Mouse (Mus musculus) midbrain, embryonic 13.5 days (tissue): ENCODE results near the gene Hpn. TPM values are rescaled to one million over a fixed set of nuclear protein-coding genes. Genes with fewer than 3 reads are reported as not detected.

ENCODE experiments used
- ATAC-seq: fragments of 200-750 bp; cut with Nextera tagmentation; 2 replicates; pipeline ENCODE4 v1.8.0; 2017; ENCODE audit warnings: mild to moderate bottlenecking, moderate TSS enrichment, moderate library complexity
- H3K27ac ChIP-seq: fragments of 300-500 bp; sonication (generic); 2 replicates; pipeline ENCODE4 v1.5.1; 2015; ENCODE audit warnings: inconsistent platforms, mild to moderate bottlenecking, moderate library complexity
- H3K27me3 ChIP-seq: fragments of 300-500 bp; sonication (generic); 2 replicates; pipeline ENCODE4 v1.6.1; 2015; ENCODE audit warnings: mild to moderate bottlenecking, inconsistent platforms
- H3K36me3 ChIP-seq: fragments of 300-500 bp; sonication (generic); 2 replicates; pipeline ENCODE4 v1.6.1; 2015; ENCODE audit warnings: mild to moderate bottlenecking, inconsistent platforms
- H3K4me1 ChIP-seq: fragments of 300-500 bp; sonication (generic); replicated peaks from 2 replicates; pipeline ENCODE4 v1.6.1; 2015; ENCODE audit warnings: inconsistent platforms
- H3K4me2 ChIP-seq: fragments of 300-500 bp; sonication (generic); replicated peaks from 2 replicates; pipeline ENCODE4 v1.6.1; 2015; ENCODE audit warnings: moderate library complexity, mild to moderate bottlenecking, inconsistent platforms
- H3K4me3 ChIP-seq: fragments of 300-500 bp; sonication (generic); replicated peaks from 2 replicates; pipeline ENCODE4 v1.5.1; 2015; ENCODE audit warnings: mild to moderate bottlenecking, inconsistent platforms
- H3K9ac ChIP-seq: fragments of 300-500 bp; sonication (generic); replicated peaks from 2 replicates; pipeline ENCODE4 v1.6.1; 2015; ENCODE audit warnings: mild to moderate bottlenecking, inconsistent platforms
- H3K9me3 ChIP-seq: fragments of 300-500 bp; sonication (generic); 2 replicates; pipeline ENCODE4 v1.6.1; 2016; ENCODE audit warnings: mild to moderate bottlenecking, inconsistent platforms
- WGBS: fragments of 180-500 bp; shearing (Covaris S2); methylation state at CpG from one replicate; pipeline ENCODE4 v1.1.7; 2015; 5-methylcytosine and 5-hydroxymethylcytosine counted together
- polyA plus RNA-seq: library from polyadenylated mRNA; unstranded; fragments of >200 nt; fragmentation: Nextera tagmentation; extraction: Ambion mirVana; gene quantifications from 2 replicates; pipeline ENCODE4 v1.2.1, GENCODE M21; 2015

The Hpn gene
- polyA plus RNA-seq, 1 experiment from 2014 or later, result 0.59 TPM

- Histone ChIP-seq H3K4me1 (no peaks in the 10 kb centered on the region), H3K36me3 (no peaks in the 10 kb centered on the region), H3K27ac (no peak overlapping the region), H3K4me2 (no peak overlapping the region), H3K4me3 (no peak overlapping the region), H3K9me3 (no peaks in the 10 kb centered on the region), H3K27me3 (no peaks in the 10 kb centered on the region), H3K9ac (no peak overlapping the region)
- ATAC-seq, result 0 out of 2 replicates have a peak, but pooled peaks have one; percentile 37
- WGBS, result 73% methylated on average over 7 of the region's 7 CpGs
These were observed 40.9 kb downstream of the Hpn start for GRCm38 (mm10) chr7:31074061-31074712.

GRCm38 (mm10) chr7:31073546-31073945, 41.5 kb downstream of the Hpn start:
- Histone ChIP-seq H3K27ac (no peak overlapping the region), H3K4me1 (no peaks in the 10 kb centered on the region), H3K36me3 (no peaks in the 10 kb centered on the region), H3K9ac (no peak overlapping the region), H3K9me3 (no peaks in the 10 kb centered on the region), H3K27me3 (no peaks in the 10 kb centered on the region), H3K4me2 (no peak overlapping the region), H3K4me3 (no peak overlapping the region)
- no peak for ATAC-seq

DNA sequence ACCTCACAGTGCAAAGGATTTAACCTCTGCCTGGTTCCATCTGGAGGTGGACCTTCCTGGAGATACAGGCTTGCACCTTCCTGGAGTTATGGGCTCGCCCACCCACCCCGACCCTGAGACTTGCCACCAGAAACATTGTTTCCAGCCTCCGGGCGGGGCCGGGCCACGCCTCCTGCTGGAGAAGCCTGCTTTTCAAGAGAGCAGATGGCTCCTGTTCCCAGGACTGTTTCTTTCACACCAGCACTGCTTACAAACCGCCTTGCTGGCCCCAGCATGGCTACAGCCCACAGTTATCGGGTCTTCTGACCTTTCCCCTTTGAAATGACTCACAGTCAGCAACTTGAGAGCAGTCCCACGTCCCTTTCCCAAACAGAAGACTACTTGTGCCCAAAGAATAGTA, 42.8 kb downstream of the Hpn start:
- Histone ChIP-seq H3K36me3 (no peaks in the 10 kb centered on the region), H3K4me2 (no peak overlapping the region), H3K4me1 (no peaks in the 10 kb centered on the region), H3K9ac (no peak overlapping the region), H3K9me3 (no peaks in the 10 kb centered on the region), H3K27ac (no peak overlapping the region), H3K4me3 (no peak overlapping the region), H3K27me3 (no peaks in the 10 kb centered on the region)
- ATAC-seq, result no peak
- 51% methylated on average over 9 of the region's 9 CpGs for WGBS

GRCm38 (mm10) chr7:31070324-31070723, 44.8 kb downstream of the Hpn start:
- no peak overlapping the region for H3K4me3 ChIP-seq
- no peak for ATAC-seq
- H3K4me2 ChIP-seq, result no peak overlapping the region
- H3K27me3 ChIP-seq, result no peaks in the 10 kb centered on the region
- H3K27ac ChIP-seq, result no peak overlapping the region
- no peaks in the 10 kb centered on the region for H3K36me3 ChIP-seq
- H3K9me3 ChIP-seq, result no peaks in the 10 kb centered on the region
- no peak overlapping the region for H3K9ac ChIP-seq
- no peaks in the 10 kb centered on the region for H3K4me1 ChIP-seq
- 87% methylated on average over 6 of the region's 6 CpGs for WGBS

DNA sequence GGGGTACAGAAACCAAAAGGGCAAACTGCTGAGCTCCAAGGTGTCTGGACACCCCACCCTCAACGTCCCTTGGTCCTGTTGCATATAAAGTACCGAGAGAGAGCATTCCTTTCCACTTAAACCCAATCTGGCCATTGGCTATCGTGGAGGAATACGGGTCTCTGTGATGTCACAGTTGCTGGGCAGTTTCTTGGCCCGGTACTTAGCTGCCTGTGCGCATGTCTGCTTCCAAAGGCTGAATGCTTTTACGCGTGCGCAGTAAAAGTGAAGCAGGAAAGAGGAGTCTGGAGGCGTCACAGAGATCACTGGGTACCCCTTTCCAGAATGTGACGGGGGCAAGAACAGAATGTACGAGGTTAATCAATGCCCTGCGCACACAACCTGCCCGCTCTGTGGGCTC, 45.6 kb downstream of the Hpn start:
- no peak overlapping the region for H3K4me2 ChIP-seq
- no peaks in the 10 kb centered on the region for H3K36me3 ChIP-seq
- no peak overlapping the region for H3K27ac ChIP-seq
- WGBS, result 87% methylated on average over 14 of the region's 14 CpGs
- H3K4me3 ChIP-seq, result no peak overlapping the region
- no peaks in the 10 kb centered on the region for H3K9me3 ChIP-seq
- ATAC-seq, result no peak
- H3K9ac ChIP-seq, result no peak overlapping the region
- H3K4me1 ChIP-seq, result no peaks in the 10 kb centered on the region
- H3K27me3 ChIP-seq, result no peaks in the 10 kb centered on the region

DNA sequence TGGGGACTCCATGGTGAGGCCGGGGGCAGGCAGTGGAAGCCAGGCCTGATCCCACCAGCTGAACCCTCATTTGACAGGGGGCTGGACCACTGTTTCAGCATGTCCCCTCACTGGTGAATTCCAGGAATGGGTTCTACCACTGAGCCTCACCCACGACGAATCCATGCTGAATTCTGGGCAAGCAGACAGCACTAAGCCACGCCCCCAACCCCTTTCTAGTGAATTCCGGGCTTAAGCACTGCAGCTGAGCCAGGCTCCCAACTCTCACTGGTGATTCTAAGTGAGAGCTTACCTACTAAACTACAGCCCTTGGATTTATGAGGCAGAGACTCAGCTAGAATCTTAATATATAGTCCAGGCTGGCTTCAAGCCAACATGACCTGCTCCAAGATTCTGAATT, 47.3 kb downstream of the Hpn start:
- Histone ChIP-seq H3K27ac (no peak overlapping the region), H3K9ac (no peak overlapping the region), H3K9me3 (no peaks in the 10 kb centered on the region), H3K4me1 (no peaks in the 10 kb centered on the region), H3K4me2 (no peak overlapping the region), H3K36me3 (no peaks in the 10 kb centered on the region), H3K4me3 (no peak overlapping the region), H3K27me3 (no peaks in the 10 kb centered on the region)
- ATAC-seq, result no peak
- 49% methylated on average over 5 of the region's 5 CpGs for WGBS

DNA sequence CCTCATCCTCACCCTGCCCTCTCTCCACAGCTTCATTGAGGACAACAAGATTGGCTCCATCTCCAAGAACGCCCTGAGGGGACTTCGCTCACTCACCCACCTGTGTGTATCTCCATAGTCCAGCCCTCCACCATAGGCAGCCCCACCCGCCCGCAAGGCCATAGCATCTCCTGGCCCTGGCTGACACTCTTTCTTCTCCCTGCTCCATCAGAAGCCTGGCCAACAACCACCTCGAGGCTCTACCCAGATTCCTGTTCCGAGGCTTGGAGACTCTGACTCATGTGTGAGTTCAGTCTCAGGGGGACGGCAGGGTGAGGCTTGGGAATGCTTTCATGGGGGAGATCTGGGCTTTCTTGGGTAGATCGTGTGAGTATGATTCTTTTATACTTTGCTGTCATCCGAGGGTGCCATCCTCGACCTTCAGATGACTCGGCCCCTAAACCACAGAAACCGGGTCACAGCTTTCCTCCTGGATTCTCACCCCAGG, 52.0 kb downstream of the Hpn start:
- H3K36me3 ChIP-seq, result no peaks in the 10 kb centered on the region
- no peak for ATAC-seq
- H3K27me3 ChIP-seq, result no peaks in the 10 kb centered on the region
- H3K4me3 ChIP-seq, result no peak overlapping the region
- WGBS, result 91% methylated on average over 12 of the region's 12 CpGs
- no peak overlapping the region for H3K4me2 ChIP-seq
- no peaks in the 10 kb centered on the region for H3K9me3 ChIP-seq
- H3K4me1 ChIP-seq, result no peaks in the 10 kb centered on the region
- no peak overlapping the region for H3K9ac ChIP-seq
- H3K27ac ChIP-seq, result no peak overlapping the region

DNA sequence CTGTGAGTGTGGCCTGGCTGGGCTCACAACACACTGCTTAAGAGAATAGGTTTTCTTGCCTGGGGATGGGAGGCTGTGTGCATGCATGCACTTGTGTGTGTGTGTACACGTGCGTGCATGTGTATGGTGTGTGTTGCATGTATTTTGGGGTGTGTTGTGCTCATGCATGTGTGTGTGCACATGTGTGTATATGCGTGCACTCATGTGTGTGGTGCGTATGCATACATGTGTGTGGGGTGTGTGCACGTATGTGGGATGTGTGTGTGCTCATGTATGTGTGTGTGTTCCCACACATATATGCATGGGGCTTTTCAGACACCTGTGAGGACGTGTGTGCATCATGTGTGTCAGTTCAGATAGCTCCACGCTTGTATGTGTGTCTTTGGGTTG, 54.5 kb downstream of the Hpn start:
- ATAC-seq, result no peak
- Histone ChIP-seq H3K27me3 (no peaks in the 10 kb centered on the region), H3K9me3 (no peaks in the 10 kb centered on the region), H3K27ac (no peak overlapping the region), H3K4me1 (peaks cover under 1% of the 10 kb centered on the region; the same call in 1 of the 2 replicates), H3K9ac (no peak overlapping the region), H3K4me2 (no peak overlapping the region), H3K4me3 (no peak overlapping the region), H3K36me3 (no peaks in the 10 kb centered on the region)
- WGBS, result 89% methylated on average over 7 of the region's 7 CpGs

GRCm38 (mm10) chr7:31059919-31060620, 55.0 kb downstream of the Hpn start:
- H3K36me3 ChIP-seq, result no peaks in the 10 kb centered on the region
- no peaks in the 10 kb centered on the region for H3K9me3 ChIP-seq
- no peak for ATAC-seq
- H3K27me3 ChIP-seq, result 0 out of 2 replicates have a peak, but pooled peaks cover 3% of the 10 kb centered on the region
- H3K4me2 ChIP-seq, result no peak overlapping the region
- H3K4me1 ChIP-seq, result peaks cover 6% of the 10 kb centered on the region
- no peak overlapping the region for H3K9ac ChIP-seq
- WGBS, result 60% methylated on average over 11 of the region's 11 CpGs
- H3K4me3 ChIP-seq, result no peak overlapping the region
- H3K27ac ChIP-seq, result peak overlapping the region; percentile 9; the same call in 1 of the 2 replicates

DNA sequence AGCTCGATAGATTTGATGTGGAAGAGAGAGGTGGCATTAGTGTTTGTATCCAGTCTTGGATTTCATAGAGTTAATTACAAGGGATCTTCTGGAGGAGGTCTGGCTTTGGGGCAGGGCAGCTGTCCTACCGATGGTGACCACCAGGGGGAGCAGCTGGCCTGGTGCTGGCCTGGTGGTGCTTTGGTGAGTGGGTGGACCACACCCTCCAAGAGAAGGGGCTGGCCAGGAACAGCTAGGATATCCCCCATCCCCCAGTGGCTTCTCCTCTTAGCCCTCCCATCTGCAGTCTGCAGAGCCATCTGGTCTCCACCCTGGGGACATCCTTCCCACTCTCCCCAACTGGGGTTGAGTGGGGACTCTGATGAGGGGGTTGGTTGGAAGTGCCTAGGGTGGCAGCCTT, 56.0 kb downstream of the Hpn start, which contains the start of gene Lgi4:
Gene Lgi4, plus strand, starts transcription at position 235 of the 400 bp plus-strand sequence.
- Histone ChIP-seq H3K27ac (peak within 1 kb of the TSS; percentile 9; the same call in 1 of the 2 replicates), H3K9me3 (no peaks in the 10 kb centered on the region), H3K27me3 (peaks cover 11% of the 10 kb centered on the region), H3K36me3 (no peaks in the 10 kb centered on the region), H3K4me1 (peaks cover 12% of the 10 kb centered on the region), H3K9ac (no peak within 1 kb of the TSS), H3K4me3 (no peak within 1 kb of the TSS), H3K4me2 (no peak within 1 kb of the TSS)
- WGBS, result 2% methylated on average over 2 of the region's 2 CpGs
- ATAC-seq, result peak; percentile 70

DNA sequence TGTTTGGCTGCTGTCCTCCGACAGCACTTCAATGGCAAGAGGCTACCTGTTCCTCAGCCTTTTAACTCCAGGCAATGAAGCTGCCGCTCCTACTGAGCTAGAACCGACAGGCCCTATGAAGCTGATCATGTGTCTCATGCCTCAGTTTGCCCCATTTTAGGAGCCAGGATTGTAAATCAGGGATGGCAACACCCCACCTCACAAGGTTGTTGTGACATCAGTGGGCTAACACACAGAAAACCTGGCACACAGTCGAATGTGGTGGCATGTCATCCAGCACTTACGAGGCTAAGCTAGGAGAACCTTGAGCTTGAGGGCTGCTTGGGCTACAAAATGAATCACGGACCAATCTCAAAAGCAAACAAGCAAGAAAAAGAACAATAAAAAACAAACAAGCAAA, 56.9 kb downstream of the Hpn start:
- peaks cover 12% of the 10 kb centered on the region for H3K4me1 ChIP-seq
- H3K36me3 ChIP-seq, result no peaks in the 10 kb centered on the region
- H3K4me2 ChIP-seq, result no peak overlapping the region
- no peak overlapping the region for H3K9ac ChIP-seq
- no peak for ATAC-seq
- H3K4me3 ChIP-seq, result no peak overlapping the region
- 88% methylated on average over 6 of the region's 6 CpGs for WGBS
- no peak overlapping the region for H3K27ac ChIP-seq
- H3K27me3 ChIP-seq, result peaks cover 20% of the 10 kb centered on the region
- no peaks in the 10 kb centered on the region for H3K9me3 ChIP-seq

- Histone ChIP-seq H3K27me3 (peaks cover 25% of the 10 kb centered on the region), H3K4me1 (peaks cover 17% of the 10 kb centered on the region), H3K4me3 (no peak overlapping the region), H3K36me3 (no peaks in the 10 kb centered on the region), H3K4me2 (no peak overlapping the region), H3K9me3 (no peaks in the 10 kb centered on the region), H3K27ac (no peak overlapping the region), H3K9ac (no peak overlapping the region)
- ATAC-seq, result no peak
- 74% methylated on average over 5 of the region's 5 CpGs for WGBS
These were observed 57.4 kb downstream of the Hpn start for GRCm38 (mm10) chr7:31057730-31058129.
